Mouse (Mus musculus): ENCODE results near the gene Vmp1. TPM values are rescaled to one million over a fixed set of nuclear protein-coding genes. Genes with fewer than 3 reads are reported as not detected.

The Vmp1 gene
- total and polyA plus RNA-seq, 3 experiments: 80.9 to 209 (median 167) TPM

DNA sequence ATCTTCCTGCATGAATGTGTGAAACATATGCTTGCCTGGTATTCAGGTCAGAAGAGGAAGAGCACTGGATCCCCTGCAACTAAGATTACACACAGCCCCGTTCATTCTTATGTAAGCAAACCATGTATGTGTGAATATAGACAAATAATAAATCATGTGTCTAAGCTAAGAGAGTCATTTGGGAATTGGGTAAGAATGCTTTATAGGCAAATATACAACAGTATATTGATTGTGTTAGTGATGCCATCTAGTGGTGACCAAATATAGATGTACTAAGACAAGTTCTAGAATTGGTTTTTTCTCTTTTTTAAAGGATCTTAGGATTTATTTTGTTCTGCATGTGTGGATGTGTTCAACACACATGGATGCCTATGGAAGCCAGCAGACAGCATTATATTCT is 28.0 kb downstream of the Vmp1 start:
- no peak overlapping the region for H3K4me3 ChIP-seq (replicated peaks in 1 of 3; ENCODE audit: low read depth in 2 of 3, low read length in 2 of 3, poor library complexity in 1 of 3)
- no peak for TF ChIP-seq GABPA (IDR thresholded peaks at IDR 0.05; ENCODE audit: insufficient replicate concordance, low read depth, low read length)
- no peak for TF ChIP-seq MXI1 (IDR thresholded peaks at IDR 0.05; ENCODE audit: low read depth, low read length)
- no peak for TF ChIP-seq TCF12 (IDR thresholded peaks at IDR 0.05; ENCODE audit: low read depth, low read length)
- no peak for TF ChIP-seq ZKSCAN1 (IDR thresholded peaks at IDR 0.05; ENCODE audit: borderline replicate concordance, low read depth, low read length)
- no peak for TF ChIP-seq PAX5 (IDR thresholded peaks at IDR 0.05; ENCODE audit: low read length)
- 0 out of 2 replicates have a peak, but pooled peaks have one; percentile 28 for TF ChIP-seq MYC (IDR thresholded peaks at IDR 0.05; ENCODE audit: low read depth, low read length)
- peak; percentile 84 for TF ChIP-seq MAFK (IDR thresholded peaks at IDR 0.05; ENCODE audit: insufficient replicate concordance, low read length)
- no peak for TF ChIP-seq NRF1 (IDR thresholded peaks at IDR 0.05; ENCODE audit: low read depth, low read length)
- no peak for TF ChIP-seq CHD1 (IDR thresholded peaks at IDR 0.05; ENCODE audit: low read depth, low read length)
- TF ChIP-seq BHLHE40 (IDR thresholded peaks at IDR 0.05; ENCODE audit: low read depth, low read length): no peak
- peak; percentile 38 for TF ChIP-seq ZNF384 (IDR thresholded peaks at IDR 0.05; ENCODE audit: low read depth, low read length)
- TF ChIP-seq JUND (conservative IDR thresholded peaks at IDR 0.05; ENCODE audit: low read depth, low read length): no peak
- TF ChIP-seq JUN (IDR thresholded peaks at IDR 0.05; ENCODE audit: insufficient read depth, low read depth, low read length): no peak
- no peak for TF ChIP-seq USF2 (conservative IDR thresholded peaks at IDR 0.05; ENCODE audit: low read depth, low read length)
- TF ChIP-seq ELF1 (IDR thresholded peaks at IDR 0.05; ENCODE audit: low read depth, low read length): no peak
- peak; percentile 96 for TF ChIP-seq RAD21 (IDR thresholded peaks at IDR 0.05; ENCODE audit: low read depth, low read length)
- no peak for TF ChIP-seq MAX (IDR thresholded peaks at IDR 0.05; ENCODE audit: low read length)
- no peak for TF ChIP-seq MAZ (IDR thresholded peaks at IDR 0.05; ENCODE audit: low read depth, low read length)
- no peak for TF ChIP-seq IRF4 (IDR thresholded peaks at IDR 0.05; ENCODE audit: low read depth, low read length)
- no peak for TF ChIP-seq MEF2A (IDR thresholded peaks at IDR 0.05; ENCODE audit: borderline replicate concordance, low read depth, low read length)
- TF ChIP-seq EP300 (IDR thresholded peaks at IDR 0.05; ENCODE audit: low read length): no peak
- no peak for TF ChIP-seq USF1 (IDR thresholded peaks at IDR 0.05; ENCODE audit: low read depth, low read length)
- no peak for TF ChIP-seq POLR2A (IDR thresholded peaks at IDR 0.05; ENCODE audit: low read depth, low read length)
- no peak for TF ChIP-seq POLR2AphosphoS2 (IDR thresholded peaks at IDR 0.05; ENCODE audit: low read depth, low read length)
- TF ChIP-seq UBTF (IDR thresholded peaks at IDR 0.05; ENCODE audit: low read depth, low read length): no peak
- peak; percentile 86 for TF ChIP-seq SMC3 (IDR thresholded peaks at IDR 0.05; ENCODE audit: low read depth, low read length)
- TF ChIP-seq ZC3H11A (IDR thresholded peaks at IDR 0.05; ENCODE audit: low read depth, low read length): peak; percentile 59
- no peak for TF ChIP-seq HCFC1 (IDR thresholded peaks at IDR 0.05; ENCODE audit: low read depth, low read length)
- no peak for TF ChIP-seq NELFE (IDR thresholded peaks at IDR 0.05; ENCODE audit: low read depth, low read length)
- TF ChIP-seq KAT2A (IDR thresholded peaks at IDR 0.05; ENCODE audit: insufficient replicate concordance, low read length): no peak
- TF ChIP-seq CTCF (conservative IDR thresholded peaks at IDR 0.05 in 1 of 2, IDR thresholded peaks at IDR 0.05 in 1 of 2; ENCODE audit: low read depth in 2 of 2, low read length in 2 of 2): peak in 1 of 2 experiments; percentile 84; a peak in 2 of 4 replicates
- no peak for TF ChIP-seq ZMIZ1 (IDR thresholded peaks at IDR 0.05; ENCODE audit: low read depth, low read length)
- no peak for TF ChIP-seq CHD2 (IDR thresholded peaks at IDR 0.05; ENCODE audit: low read length)
- TF ChIP-seq E2F4 (IDR thresholded peaks at IDR 0.05; ENCODE audit: insufficient replicate concordance, low read depth, low read length): no peak
- no peak for TF ChIP-seq ETS1 (conservative IDR thresholded peaks at IDR 0.05; ENCODE audit: low read depth, low read length)
- TF ChIP-seq TBP (conservative IDR thresholded peaks at IDR 0.05; ENCODE audit: low read depth, low read length): no peak
- no peak for TF ChIP-seq RCOR1 (conservative IDR thresholded peaks at IDR 0.05; ENCODE audit: low read depth, low read length)
- no peak for TF ChIP-seq SIN3A (IDR thresholded peaks at IDR 0.05; ENCODE audit: low read length)
- no peaks in the 10 kb centered on the region for H3K27me3 ChIP-seq (replicated peaks)
- H3K79me2 ChIP-seq (replicated peaks; ENCODE audit: control insufficient read depth, extremely low read depth, insufficient read depth, poor library complexity, severe bottlenecking): no peaks in the 10 kb centered on the region
- H3K4me2 ChIP-seq (ENCODE audit: insufficient read depth, low read depth, poor library complexity, severe bottlenecking): no peak overlapping the region
- peak; percentile 51 for DNase-seq (ENCODE audit: extremely low read depth)
- H3K27ac ChIP-seq (ENCODE audit: insufficient read depth, low read depth): no peak overlapping the region
- peaks cover 9 to 55% of the 10 kb centered on the region in 2 experiments; a peak in 3 of 4 replicates for H3K4me1 ChIP-seq (ENCODE audit: control insufficient read depth in 1 of 2, insufficient read depth in 2 of 2)
- H3K9ac ChIP-seq (ENCODE audit: insufficient read depth, low read depth): no peak overlapping the region
- dilution Hi-C loops (cut with MboI; ENCODE audit: extremely low pct_ligation_motif_present, extremely low pct_unique_long_range_greater_than_20kb, low sequenced_read_pairs): no loop called here
- H3K36me3 ChIP-seq (replicated peaks in 1 of 2; ENCODE audit: control insufficient read depth in 1 of 2, insufficient read depth in 1 of 2, low read length in 1 of 2): peaks cover 4 to 33% of the 10 kb centered on the region in 2 experiments
- in situ Hi-C loops (cut with MboI; ENCODE audit: low pct_ligation_motif_present, low pct_unique_long_range_greater_than_20kb, low sequenced_read_pairs): loop anchor here (10.0 kb wide), 1 partner anchor 349 kb away; no protein-coding TSS in a partner anchor
- no peaks in the 10 kb centered on the region for H3K9me3 ChIP-seq (replicated peaks; ENCODE audit: low read length)

Measured in CH12.LX (cell line).